Mouse (Mus musculus) kidney, adult 2 months (tissue): ENCODE data around the gene Sult2b1. TPM values are rescaled to one million over a fixed set of nuclear protein-coding genes. Genes with fewer than 3 reads are reported as not detected.
A peak's percentile ranks its signal among the peaks of the same experiment; 100 is the strongest.

Source experiments
- DNase-seq: peaks from one replicate; pipeline ENCODE4 v3.0.0; 2021
- H3K27ac ChIP-seq: fragments of 200-500 bp; 2 replicates; pipeline ENCODE4 v1.5.1; 2012; ENCODE audit warnings: low read depth, low read length, control low read depth, inconsistent platforms; ENCODE audit not compliant: insufficient read depth
- H3K27me3 ChIP-seq: fragments of 200-500 bp; replicated peaks from 2 replicates; pipeline ENCODE4 v1.6.1; 2012; ENCODE audit warnings: mild to moderate bottlenecking, moderate library complexity, low read length, inconsistent platforms; ENCODE audit not compliant: control insufficient read depth, insufficient read depth
- H3K36me3 ChIP-seq: fragments of 200-500 bp; 2 replicates; pipeline ENCODE4 v1.6.1; 2012; ENCODE audit warnings: mild to moderate bottlenecking, moderate library complexity, low read length, inconsistent platforms; ENCODE audit not compliant: control insufficient read depth, insufficient read depth
- H3K4me1 ChIP-seq: fragments of 200-500 bp; 2 replicates; pipeline ENCODE4 v1.6.1; 2011; ENCODE audit warnings: low read length; ENCODE audit not compliant: control insufficient read depth, insufficient read depth
- H3K4me3 ChIP-seq: fragments of 200-500 bp; 2 replicates; pipeline ENCODE4 v1.5.1; 2011; ENCODE audit warnings: mild to moderate bottlenecking, low read depth, low read length, control low read depth; ENCODE audit not compliant: insufficient read depth
- CTCF ChIP-seq: fragments of 200-500 bp; conservative IDR thresholded peaks from 2 replicates; pipeline ENCODE4 v1.5.1; 2011; ENCODE audit warnings: low read depth, mild to moderate bottlenecking, control low read depth, low read length, moderate library complexity, mixed read lengths; ENCODE audit not compliant: insufficient read depth, insufficient read length
- POLR2A ChIP-seq: fragments of 200-500 bp; IDR thresholded peaks from one replicate; pipeline ENCODE4 v1.6.1; 2011; ENCODE audit warnings: low read depth, low read length, control low read depth
- WGBS: fragments of 180-500 bp; shearing (Covaris S2); methylation state at CpG from one replicate; pipeline ENCODE4 v1.1.7; 2018; 5-methylcytosine and 5-hydroxymethylcytosine counted together
- polyA plus RNA-seq: library from polyadenylated mRNA; depleted of rRNA; stranded (reverse); fragments of >200 nt; gene quantifications from 2 replicates; pipeline ENCODE4 v1.2.3, GENCODE M21; 2012

Gene Sult2b1
- polyA plus RNA-seq, 1 experiment, result 6.1 TPM

- Histone ChIP-seq H3K4me1 (peaks cover 3% of the 10 kb centered on the region; the same call in 1 of the 2 replicates), H3K4me3 (no peak overlapping the region), H3K36me3 (no peaks in the 10 kb centered on the region), H3K27ac (peak overlapping the region; percentile 33), H3K27me3 (no peaks in the 10 kb centered on the region)
- peak; percentile 53 for DNase-seq
- 57% methylated on average over 7 of the region's 7 CpGs for whole genome bisulfite sequencing
- TF ChIP-seq CTCF (no peak), POLR2A (no peak)
These were observed 36.4 kb downstream of the Sult2b1 start for GRCm38 (mm10) chr7:45748110-45748509.

GRCm38 (mm10) chr7:45747450-45747849, 37.0 kb downstream of the Sult2b1 start:
- 77% methylated on average over 5 of the region's 5 CpGs for WGBS
- Histone ChIP-seq H3K27me3 (no peaks in the 10 kb centered on the region), H3K4me3 (no peak overlapping the region), H3K4me1 (peaks cover 3% of the 10 kb centered on the region; the same call in 1 of the 2 replicates), H3K27ac (peak overlapping the region; percentile 33; the same call in 1 of the 2 replicates), H3K36me3 (no peaks in the 10 kb centered on the region)
- TF ChIP-seq POLR2A, result no peak
- TF ChIP-seq CTCF, result no peak
- no peak for DNase-seq

GRCm38 (mm10) chr7:45746518-45746917, 38.0 kb downstream of the Sult2b1 start:
- Histone ChIP-seq H3K4me3 (no peak overlapping the region), H3K27ac (no peak overlapping the region), H3K4me1 (peaks cover 3% of the 10 kb centered on the region; the same call in 1 of the 2 replicates), H3K27me3 (no peaks in the 10 kb centered on the region), H3K36me3 (no peaks in the 10 kb centered on the region)
- DNase-seq, result no peak
- TF ChIP-seq POLR2A, result no peak
- peak; percentile 46 for TF ChIP-seq CTCF
- WGBS, result 69% methylated on average over 6 of the region's 6 CpGs

DNA sequence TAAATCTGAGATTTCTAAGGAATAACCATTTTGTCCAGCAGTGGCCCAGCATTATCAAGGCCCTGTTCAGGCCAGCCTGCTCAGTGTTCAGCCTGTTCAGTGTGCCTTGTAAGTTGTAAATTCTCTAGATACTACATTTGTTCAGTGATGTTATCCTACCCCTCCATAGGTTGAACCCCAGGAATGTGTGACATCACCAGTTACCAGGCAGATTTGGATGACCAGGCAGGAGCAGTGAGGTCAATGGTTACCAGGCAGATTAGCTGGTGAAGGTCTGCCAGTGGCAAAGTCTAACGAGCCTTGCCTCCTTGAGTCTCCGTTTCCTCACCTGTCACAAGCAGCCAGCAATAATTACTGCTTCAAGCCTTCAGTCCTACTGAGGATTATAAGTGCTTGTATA, 40.1 kb downstream of the Sult2b1 start:
- Histone ChIP-seq H3K27me3 (no peaks in the 10 kb centered on the region), H3K27ac (no peak overlapping the region), H3K4me3 (no peak overlapping the region), H3K36me3 (no peaks in the 10 kb centered on the region), H3K4me1 (no peaks in the 10 kb centered on the region)
- WGBS, result 25% methylated on average over 2 of the region's 2 CpGs
- TF ChIP-seq POLR2A (no peak), CTCF (no peak)
- peak; percentile 80 for DNase-seq

DNA sequence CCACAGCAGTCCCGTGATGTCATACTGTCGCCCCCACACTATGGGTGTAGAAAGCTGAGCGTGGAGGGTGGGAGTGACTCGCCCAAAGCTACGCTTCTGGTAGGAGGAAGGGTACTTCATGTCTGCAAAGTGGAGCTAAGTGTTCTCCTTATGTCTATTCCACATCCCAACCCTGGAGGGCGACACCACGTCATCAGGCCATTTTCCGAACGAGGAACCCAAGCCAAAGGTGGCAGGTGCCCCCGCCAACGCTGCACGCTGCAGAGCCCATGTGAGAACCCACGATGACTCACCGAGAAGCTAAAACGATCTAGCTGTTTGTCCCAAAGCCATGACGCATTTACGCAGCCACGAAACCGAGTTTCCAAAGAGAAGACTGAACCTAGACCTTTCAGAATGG, 42.1 kb downstream of the Sult2b1 start:
- Histone ChIP-seq H3K4me1 (no peaks in the 10 kb centered on the region), H3K27ac (no peak overlapping the region), H3K4me3 (peak overlapping the region; percentile 45), H3K27me3 (no peaks in the 10 kb centered on the region), H3K36me3 (no peaks in the 10 kb centered on the region)
- no peak for TF ChIP-seq POLR2A
- TF ChIP-seq CTCF, result peak; percentile 44
- WGBS, result 34% methylated on average over 19 of the region's 19 CpGs
- no peak for DNase-seq

DNA sequence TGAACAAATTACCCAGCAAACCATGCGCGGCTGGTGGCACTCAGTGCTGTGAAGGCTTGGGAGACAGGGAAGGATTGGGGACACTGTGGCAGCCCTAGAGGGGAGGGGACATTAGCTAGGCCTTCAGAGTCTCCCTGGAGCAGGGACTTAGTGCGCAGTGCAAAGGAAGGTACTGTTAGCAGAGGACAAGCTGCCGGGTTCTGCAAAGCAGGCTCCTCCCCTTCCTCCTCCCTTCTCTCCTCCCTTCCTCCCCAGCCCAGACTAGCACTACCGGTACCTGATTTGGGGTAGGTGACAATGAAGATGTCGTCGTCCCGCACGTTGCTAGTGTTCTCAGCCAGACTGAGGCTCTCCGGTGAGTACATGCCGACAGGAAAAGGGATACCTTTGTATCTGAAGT, 42.7 kb downstream of the Sult2b1 start:
- DNase-seq, result no peak
- H3K27me3 ChIP-seq, result no peaks in the 10 kb centered on the region
- peak overlapping the region; percentile 12; the same call in 1 of the 2 replicates for H3K27ac ChIP-seq
- WGBS, result 44% methylated on average over 11 of the region's 11 CpGs
- H3K36me3 ChIP-seq, result no peaks in the 10 kb centered on the region
- TF ChIP-seq CTCF (no peak), POLR2A (no peak)
- H3K4me3 ChIP-seq, result peak overlapping the region; percentile 45
- no peaks in the 10 kb centered on the region for H3K4me1 ChIP-seq

GRCm38 (mm10) chr7:45741308-45741707, 43.2 kb downstream of the Sult2b1 start:
- Histone ChIP-seq H3K4me3 (no peak overlapping the region), H3K4me1 (no peaks in the 10 kb centered on the region), H3K27me3 (no peaks in the 10 kb centered on the region), H3K27ac (peak overlapping the region; percentile 12; the same call in 1 of the 2 replicates), H3K36me3 (no peaks in the 10 kb centered on the region)
- WGBS, result 92% methylated on average over 12 of the region's 12 CpGs
- TF ChIP-seq POLR2A, result no peak
- TF ChIP-seq CTCF, result no peak
- DNase-seq, result no peak
